Mouse (Mus musculus) forebrain, embryonic 14.5 days (tissue): ENCODE data around the gene Tmem178b. TPM values are rescaled to one million over a fixed set of nuclear protein-coding genes. Genes with fewer than 3 reads are reported as not detected.
A peak's percentile ranks its signal among the peaks of the same experiment; 100 is the strongest.

Experiments
- ATAC-seq: fragments of 200-750 bp; cut with Nextera tagmentation; 2 replicates; pipeline ENCODE4 v1.8.0; 2017; ENCODE audit warnings: mild to moderate bottlenecking, moderate library complexity
- DNase-seq: peaks from one replicate; pipeline ENCODE4 v3.0.0-alpha.2; 2015; ENCODE audit warnings: low spot score
- H3K27ac ChIP-seq: fragments of 300-500 bp; sonication (generic); 2 replicates; pipeline ENCODE4 v1.5.1; 2014; ENCODE audit warnings: low read depth, mild to moderate bottlenecking, control low read depth, low read length, moderate library complexity
- H3K27me3 ChIP-seq: fragments of 300-500 bp; sonication (generic); replicated peaks from 2 replicates; pipeline ENCODE4 v1.6.1; 2014; ENCODE audit warnings: low read length, control low read depth, mixed read lengths; ENCODE audit not compliant: control insufficient read depth, insufficient read depth
- H3K36me3 ChIP-seq: fragments of 300-500 bp; sonication (generic); 2 replicates; pipeline ENCODE4 v1.6.1; 2014; ENCODE audit warnings: low read length, control low read depth; ENCODE audit not compliant: control insufficient read depth, insufficient read depth
- H3K4me1 ChIP-seq: fragments of 300-500 bp; sonication (generic); 2 replicates; pipeline ENCODE4 v1.6.1; 2014; ENCODE audit warnings: antibody characterized with exemption, low read length, control low read depth; ENCODE audit not compliant: control insufficient read depth, insufficient read depth
- H3K4me2 ChIP-seq: fragments of 300-500 bp; sonication (generic); 2 replicates; pipeline ENCODE4 v1.6.1; 2014; ENCODE audit warnings: mild to moderate bottlenecking, control low read depth, low read length
- H3K4me3 ChIP-seq: fragments of 300-500 bp; sonication (generic); 2 replicates; pipeline ENCODE4 v1.5.1; 2014; ENCODE audit warnings: low read depth, low read length, control low read depth
- H3K9ac ChIP-seq: fragments of 300-500 bp; sonication (generic); 2 replicates; pipeline ENCODE4 v1.6.1; 2014; ENCODE audit warnings: mild to moderate bottlenecking, low read length, control low read depth, moderate library complexity
- H3K9me3 ChIP-seq: fragments of 300-500 bp; sonication (generic); replicated peaks from 2 replicates; pipeline ENCODE4 v1.6.1; 2016; ENCODE audit warnings: low read length, control low read depth, mixed read lengths; ENCODE audit not compliant: control insufficient read depth
- WGBS: fragments of 180-500 bp; shearing (Covaris S2); extraction: QIAGEN DNeasy Blood & Tissue Kit; methylation state at CpG from one replicate; pipeline ENCODE4 v1.1.7; 2014; 5-methylcytosine and 5-hydroxymethylcytosine counted together
- polyA plus RNA-seq: library from polyadenylated mRNA; unstranded; fragments of >200 nt; fragmentation: Nextera tagmentation; extraction: Ambion mirVana; gene quantifications from 2 replicates; pipeline ENCODE4 v1.2.1, GENCODE M21; 2014

The Tmem178b gene
- polyA plus RNA-seq, 1 experiment from 2014 or later: 18.5 TPM

DNA sequence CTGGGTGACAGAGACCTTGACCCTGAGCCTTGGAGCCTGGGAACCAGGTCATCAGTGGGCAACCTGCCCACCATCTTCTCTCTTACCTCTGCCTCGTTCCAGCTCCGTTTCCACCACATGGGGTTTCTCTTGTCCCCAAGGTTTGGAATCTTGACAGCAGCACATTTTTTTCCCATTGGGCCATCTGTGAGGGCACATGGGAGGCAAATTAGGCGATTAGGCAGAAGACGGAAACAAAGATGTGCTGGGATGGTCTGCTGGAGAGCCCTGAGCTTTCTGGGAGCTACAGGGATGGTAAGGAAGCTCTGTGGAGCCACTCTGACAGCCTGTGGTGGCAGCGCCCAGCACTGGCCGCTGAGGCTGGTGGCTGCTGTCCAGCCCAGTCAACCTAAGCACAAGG lies 300.5 kb downstream of the Tmem178b start:
- WGBS: 59% methylated on average over 6 of the region's 6 CpGs
- no peak overlapping the region for H3K4me2 ChIP-seq
- DNase-seq: peak; percentile 23
- H3K27ac ChIP-seq: no peak overlapping the region
- no peak overlapping the region for H3K9ac ChIP-seq
- H3K9me3 ChIP-seq: no peaks in the 10 kb centered on the region
- H3K36me3 ChIP-seq: no peaks in the 10 kb centered on the region
- no peak overlapping the region for H3K4me3 ChIP-seq
- H3K27me3 ChIP-seq: no peaks in the 10 kb centered on the region
- H3K4me1 ChIP-seq: no peaks in the 10 kb centered on the region; the same call in 1 of the 2 replicates
- no peak for ATAC-seq

DNA sequence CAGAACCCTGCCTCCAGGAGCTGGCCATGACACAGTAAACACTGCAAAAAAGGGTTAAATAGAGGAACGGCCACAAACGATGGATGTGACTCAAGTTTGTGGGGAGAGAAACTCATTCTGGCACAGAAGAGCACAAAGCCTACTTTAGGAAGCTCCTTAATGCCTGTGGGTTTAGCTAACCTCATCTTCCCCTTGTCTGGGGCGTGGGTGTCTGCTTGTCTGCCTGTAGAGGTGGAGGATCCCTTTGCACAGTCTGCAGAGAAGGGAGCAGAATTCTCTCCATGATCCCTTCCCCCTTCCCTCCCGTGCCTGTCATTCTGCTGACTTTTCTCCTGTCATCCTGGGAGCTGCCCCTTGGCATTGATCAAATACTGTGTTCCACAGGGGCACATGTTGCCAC lies 304.8 kb downstream of the Tmem178b start:
- H3K27me3 ChIP-seq: no peaks in the 10 kb centered on the region
- WGBS: 67% methylated on average over 4 of the region's 4 CpGs
- H3K36me3 ChIP-seq: no peaks in the 10 kb centered on the region
- no peak overlapping the region for H3K9ac ChIP-seq
- ATAC-seq (no peak), DNase-seq (no peak)
- H3K4me1 ChIP-seq: no peaks in the 10 kb centered on the region; the same call in 1 of the 2 replicates
- H3K4me2 ChIP-seq: no peak overlapping the region
- H3K27ac ChIP-seq: no peak overlapping the region
- H3K4me3 ChIP-seq: no peak overlapping the region
- H3K9me3 ChIP-seq: no peaks in the 10 kb centered on the region

- no peaks in the 10 kb centered on the region for H3K36me3 ChIP-seq
- ATAC-seq (no peak), DNase-seq (no peak)
- no peak overlapping the region for H3K4me2 ChIP-seq
- H3K9ac ChIP-seq: no peak overlapping the region
- H3K4me1 ChIP-seq: no peaks in the 10 kb centered on the region
- no peak overlapping the region for H3K27ac ChIP-seq
- 85% methylated on average over 4 of the region's 4 CpGs for WGBS
- H3K27me3 ChIP-seq: no peaks in the 10 kb centered on the region
- no peak overlapping the region for H3K4me3 ChIP-seq
- H3K9me3 ChIP-seq: no peaks in the 10 kb centered on the region
These were observed 307.5 kb downstream of the Tmem178b start for GRCm38 (mm10) chr6:40180551-40180950.

DNA sequence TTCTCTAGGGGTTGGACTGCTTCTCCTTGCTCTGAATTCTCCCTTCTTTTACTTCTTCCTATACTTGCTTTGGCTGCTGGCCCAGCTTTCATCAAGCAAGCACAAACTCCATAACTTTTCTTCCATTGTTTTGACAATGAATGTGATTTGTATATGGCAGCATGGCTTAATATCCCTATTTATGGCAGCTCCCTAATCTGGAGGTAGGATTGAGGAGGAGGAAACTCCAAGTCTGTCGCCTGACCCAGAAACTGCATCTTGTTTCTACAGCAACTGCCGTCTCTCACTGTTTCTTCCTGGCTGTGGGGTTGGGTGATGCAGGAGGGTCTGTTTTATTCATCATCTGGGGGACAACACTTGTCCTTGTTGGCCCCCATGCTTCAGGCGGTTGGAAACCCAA lies 327.6 kb downstream of the Tmem178b start:
- DNase-seq (no peak), ATAC-seq (no peak)
- H3K4me1 ChIP-seq: peaks cover 4% of the 10 kb centered on the region; the same call in 1 of the 2 replicates
- H3K36me3 ChIP-seq: no peaks in the 10 kb centered on the region
- 62% methylated on average over 3 of the region's 3 CpGs for WGBS
- H3K9me3 ChIP-seq: no peaks in the 10 kb centered on the region
- H3K27ac ChIP-seq: no peak overlapping the region
- no peaks in the 10 kb centered on the region for H3K27me3 ChIP-seq
- H3K9ac ChIP-seq: no peak overlapping the region
- no peak overlapping the region for H3K4me3 ChIP-seq
- H3K4me2 ChIP-seq: no peak overlapping the region

DNA sequence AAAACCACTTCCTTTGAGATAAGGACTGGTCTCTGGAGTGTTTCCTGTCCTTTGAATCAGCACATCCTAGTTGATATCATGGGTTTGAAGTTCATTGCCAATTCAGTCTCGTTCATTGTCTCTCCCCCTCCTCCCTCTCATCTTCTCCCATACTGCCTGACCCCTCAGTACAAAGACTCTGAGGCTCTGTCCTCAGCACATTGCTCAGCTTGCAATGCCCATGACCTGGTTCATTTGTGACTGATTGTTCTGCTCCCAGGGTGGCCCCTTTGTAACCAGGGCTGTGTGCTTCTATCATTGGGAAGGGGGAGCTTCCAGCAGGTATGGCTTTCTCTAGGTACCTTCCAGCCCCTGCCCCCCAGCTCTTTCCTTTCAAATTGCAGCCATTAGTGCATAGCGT lies 329.5 kb downstream of the Tmem178b start:
- ATAC-seq: peak; percentile 73; the same call in 1 of the 2 replicates
- H3K27ac ChIP-seq: no peak overlapping the region
- no peak overlapping the region for H3K4me3 ChIP-seq
- peaks cover 4% of the 10 kb centered on the region; the same call in 1 of the 2 replicates for H3K4me1 ChIP-seq
- no peak for DNase-seq
- H3K27me3 ChIP-seq: no peaks in the 10 kb centered on the region
- no peaks in the 10 kb centered on the region for H3K36me3 ChIP-seq
- WGBS: 56% methylated on average over 2 of the region's 2 CpGs
- H3K4me2 ChIP-seq: no peak overlapping the region
- H3K9ac ChIP-seq: no peak overlapping the region
- H3K9me3 ChIP-seq: no peaks in the 10 kb centered on the region

DNA sequence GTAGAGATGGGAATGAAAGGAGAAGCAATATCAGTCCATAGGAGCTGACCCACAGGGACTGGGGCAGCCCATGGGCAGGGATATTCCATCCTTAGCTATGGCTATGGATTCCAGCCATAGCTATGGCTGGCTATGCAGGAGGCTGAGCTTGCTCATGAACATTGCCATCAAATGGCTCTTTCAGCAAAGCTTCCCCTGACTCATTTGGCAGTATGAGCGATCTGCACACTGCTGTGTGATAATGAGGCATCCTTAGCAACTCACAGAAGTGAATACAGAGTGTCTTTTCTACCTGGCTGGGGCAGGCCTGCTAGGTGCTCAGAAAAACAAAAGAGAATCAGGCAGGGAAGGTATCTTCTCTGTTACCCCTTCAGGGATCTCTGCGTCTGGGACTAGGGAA lies 332.3 kb downstream of the Tmem178b start:
- Histone ChIP-seq H3K9ac (no peak overlapping the region), H3K4me2 (no peak overlapping the region), H3K4me1 (peaks cover 4% of the 10 kb centered on the region; the same call in 1 of the 2 replicates), H3K4me3 (no peak overlapping the region), H3K9me3 (no peaks in the 10 kb centered on the region), H3K36me3 (no peaks in the 10 kb centered on the region), H3K27ac (no peak overlapping the region), H3K27me3 (no peaks in the 10 kb centered on the region)
- ATAC-seq (no peak), DNase-seq (no peak)
- 71% methylated on average over 2 of the region's 2 CpGs for WGBS

- 88% methylated on average over 3 of the region's 3 CpGs for WGBS
- Histone ChIP-seq H3K27me3 (no peaks in the 10 kb centered on the region), H3K36me3 (no peaks in the 10 kb centered on the region), H3K27ac (no peak overlapping the region), H3K9ac (no peak overlapping the region), H3K4me2 (no peak overlapping the region), H3K4me1 (peaks cover 4% of the 10 kb centered on the region; the same call in 1 of the 2 replicates), H3K9me3 (no peaks in the 10 kb centered on the region), H3K4me3 (no peak overlapping the region)
- no peak for ATAC-seq
- no peak for DNase-seq
These were observed 334.9 kb downstream of the Tmem178b start for GRCm38 (mm10) chr6:40208014-40208413.

DNA sequence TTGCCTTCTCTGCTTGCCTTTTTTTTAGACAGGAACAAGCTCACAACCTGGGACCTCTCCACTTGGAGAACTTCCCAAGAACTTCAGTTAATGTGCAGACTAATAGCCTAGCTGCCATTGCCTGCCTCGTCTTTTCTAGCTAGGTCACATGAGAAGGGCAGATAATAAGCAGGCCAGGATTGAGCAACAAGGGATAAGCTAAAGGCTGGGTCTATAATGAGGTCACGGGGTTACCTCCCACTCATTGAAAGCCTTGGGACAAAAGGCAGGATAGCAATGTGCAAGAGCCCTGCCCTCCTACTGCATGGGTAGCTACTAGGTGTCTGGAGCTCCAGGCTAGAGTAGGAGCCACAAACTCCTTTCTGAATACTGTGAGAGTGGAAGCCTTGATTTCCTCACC lies 336.1 kb downstream of the Tmem178b start:
- Histone ChIP-seq H3K4me2 (no peak overlapping the region), H3K4me3 (no peak overlapping the region), H3K4me1 (peaks cover 1% of the 10 kb centered on the region; the same call in 1 of the 2 replicates), H3K9me3 (no peaks in the 10 kb centered on the region), H3K27me3 (no peaks in the 10 kb centered on the region), H3K27ac (no peak overlapping the region), H3K36me3 (no peaks in the 10 kb centered on the region), H3K9ac (no peak overlapping the region)
- 30% methylated on average over 2 of the region's 2 CpGs for WGBS
- ATAC-seq: no peak
- no peak for DNase-seq

DNA sequence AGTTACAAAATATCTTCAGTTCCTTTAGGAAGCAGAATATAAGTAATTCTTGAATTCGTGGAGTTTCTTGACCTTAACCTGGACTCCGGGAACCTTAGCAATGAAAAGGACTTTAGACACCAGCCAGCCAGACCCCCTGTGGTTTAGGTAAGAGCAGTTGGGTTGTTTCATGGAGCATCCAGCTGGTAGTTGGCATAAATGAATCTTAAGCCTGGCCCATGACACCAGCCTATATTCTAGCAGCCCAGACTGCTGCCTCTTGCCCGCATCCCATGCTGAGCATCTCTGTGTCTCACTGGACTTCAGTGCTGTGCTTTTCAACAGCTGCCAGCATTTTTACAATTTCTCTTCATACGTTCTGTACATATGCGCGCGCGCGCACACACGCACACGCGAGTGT lies 344.1 kb downstream of the Tmem178b start:
- Histone ChIP-seq H3K27ac (no peak overlapping the region), H3K9ac (no peak overlapping the region), H3K4me2 (no peak overlapping the region), H3K36me3 (no peaks in the 10 kb centered on the region), H3K4me3 (no peak overlapping the region), H3K4me1 (no peaks in the 10 kb centered on the region), H3K9me3 (no peaks in the 10 kb centered on the region), H3K27me3 (no peaks in the 10 kb centered on the region)
- 97% methylated on average over 12 of the region's 12 CpGs for WGBS
- DNase-seq: no peak
- no peak for ATAC-seq
